29 mouse cellular contexts compared by ENCODE assay signal in genomic region chr11:90052785-90053184, GRCm38 (mm10). TPM values are rescaled to one million over a fixed set of nuclear protein-coding genes. Genes with fewer than 3 reads are reported as not detected.
"Had no signal": no experiment of that assay in that cellular context is flagged by ENCODE, and none has a peak within 500 bp of the region (broad histone marks: within the 10 kb centered on the region; RNA-seq: fewer than 3 reads in every experiment).

No protein-coding gene starts in this region.

- H3K9me3 ChIP-seq: embryonic facial prominence, embryonic 12.5 days; embryonic facial prominence, embryonic 13.5 days; embryonic facial prominence, embryonic 15.5 days; forebrain, embryonic 10.5 days; forebrain, embryonic 12.5 days; forebrain, embryonic 13.5 days; forebrain, embryonic 15.5 days had no signal

- H3K4me1 ChIP-seq: forebrain, embryonic 12.5 days; forebrain, embryonic 15.5 days had no signal

- ATAC-seq: forebrain, embryonic 13.5 days; forebrain, embryonic 14.5 days; forebrain, embryonic 15.5 days; forebrain, embryonic 16.5 days; forebrain, postnatal 0 days had no signal

- H3K9ac ChIP-seq: embryonic facial prominence, embryonic 12.5 days; embryonic facial prominence, embryonic 13.5 days; embryonic facial prominence, embryonic 15.5 days; forebrain, embryonic 12.5 days; forebrain, embryonic 13.5 days; forebrain, embryonic 15.5 days; forebrain, postnatal 0 days had no signal

- DNase-seq: cerebellum, adult 18-20 months; cerebellum, adult 2 months; cerebellum, adult 8-10 months; cerebellum, adult 9-10 months; cerebellum, adult 9-11 months; cerebellum, postnatal 10 days; cerebellum, postnatal 14 days; cerebellum, postnatal 25 days; cerebellum, postnatal 36 days; embryo, embryonic 11 days; forebrain, postnatal 0 days; gastrocnemius, adult 2 months; gastrocnemius, postnatal 10 days; gastrocnemius, postnatal 14 days; gastrocnemius, postnatal 25 days; gastrocnemius, postnatal 36 days; heart, adult 11 months; heart, adult 18-20 months; heart, adult 2 months had no signal

- H3K27me3 ChIP-seq: embryonic facial prominence, embryonic 12.5 days; embryonic facial prominence, embryonic 13.5 days; embryonic facial prominence, embryonic 15.5 days; forebrain, embryonic 12.5 days; forebrain, embryonic 13.5 days; forebrain, embryonic 15.5 days had no signal

- H3K4me2 ChIP-seq: embryonic facial prominence, embryonic 12.5 days; embryonic facial prominence, embryonic 13.5 days; embryonic facial prominence, embryonic 15.5 days; forebrain, embryonic 12.5 days; forebrain, embryonic 13.5 days; forebrain, embryonic 15.5 days had no signal

- H3K27ac ChIP-seq: embryonic facial prominence, embryonic 13.5 days; embryonic facial prominence, embryonic 15.5 days; forebrain, embryonic 10.5 days; forebrain, embryonic 12.5 days; forebrain, embryonic 13.5 days; forebrain, embryonic 15.5 days; gastrocnemius, adult 2 months; heart, adult 2 months had no signal

- H3K4me3 ChIP-seq: embryonic facial prominence, embryonic 12.5 days; embryonic facial prominence, embryonic 13.5 days; embryonic facial prominence, embryonic 15.5 days; erythroblast, embryonic 14.5 days; forebrain, embryonic 10.5 days; forebrain, embryonic 12.5 days; forebrain, embryonic 13.5 days; forebrain, embryonic 15.5 days; gastrocnemius, adult 2 months; heart, adult 2 months had no signal

- H3K36me3 ChIP-seq: embryonic facial prominence, embryonic 12.5 days; embryonic facial prominence, embryonic 13.5 days; embryonic facial prominence, embryonic 15.5 days; forebrain, embryonic 10.5 days; forebrain, embryonic 12.5 days; forebrain, embryonic 15.5 days had no signal

RNA-seq across cellular contexts. Expression of gene Tmem100, which starts 22.6 kb away (rescaled TPM):
- polyA plus RNA-seq: erythroblast, embryonic 14.5 days had no signal
